Comparison of ENCODE assay signal across 8 mouse cellular contexts in genomic region chr6:53698128-53698749, GRCm38 (mm10).
A peak's percentile ranks its signal among the peaks of the same experiment; 100 is the strongest.
DNase-seq lines count a peak whose midpoint lies in the region; ATAC-seq and TF ChIP-seq lines count a peak whose summit lies in the region.

No protein-coding gene starts in this region.

- H3K27ac ChIP-seq in heart, embryonic 13.5 days (replicated peaks), result no peak overlapping the region
- no peak overlapping the region for H3K27ac ChIP-seq in forebrain, embryonic 16.5 days (ENCODE audit: low read length)
- H3K27ac ChIP-seq in midbrain, embryonic 16.5 days (ENCODE audit: low read length), result peak overlapping the region; percentile 42; the same call in 1 of the 2 replicates
- no peak overlapping the region for H3K27ac ChIP-seq in cerebellum, adult 2 months (ENCODE audit: insufficient read depth, low read length)

- peaks cover 39% of the 10 kb centered on the region for H3K36me3 ChIP-seq in heart, embryonic 13.5 days
- H3K36me3 ChIP-seq in forebrain, embryonic 16.5 days (ENCODE audit: control insufficient read depth, insufficient read depth), result no peaks in the 10 kb centered on the region
- H3K36me3 ChIP-seq in midbrain, embryonic 16.5 days (ENCODE audit: control insufficient read depth, insufficient read depth, low read length), result no peaks in the 10 kb centered on the region

- ATAC-seq in heart, embryonic 13.5 days (ENCODE audit: extremely low read depth, insufficient number of reproducible peaks, low FRiP score, low TSS enrichment), result no peak
- ATAC-seq in forebrain, embryonic 16.5 days, result peak; percentile 83
- ATAC-seq in midbrain, embryonic 16.5 days, result peak; percentile 91

- TF ChIP-seq CTCF in cerebellum, adult 2 months (IDR thresholded peaks at IDR 0.05; ENCODE audit: borderline replicate concordance, insufficient read depth, low read depth, low read length), result no peak

- H3K9ac ChIP-seq in heart, embryonic 13.5 days, result no peak overlapping the region
- H3K9ac ChIP-seq in forebrain, embryonic 16.5 days (replicated peaks; ENCODE audit: low read depth, low read length), result no peak overlapping the region
- no peak overlapping the region for H3K9ac ChIP-seq in midbrain, embryonic 16.5 days (ENCODE audit: low read depth, low read length)

- TF ChIP-seq POLR2A in cerebellum, adult 2 months (IDR thresholded peaks at IDR 0.05; ENCODE audit: borderline replicate concordance, insufficient read depth, low read length), result no peak

- H3K27me3 ChIP-seq in heart, embryonic 13.5 days (replicated peaks), result no peaks in the 10 kb centered on the region
- no peaks in the 10 kb centered on the region for H3K27me3 ChIP-seq in forebrain, embryonic 16.5 days (replicated peaks; ENCODE audit: control insufficient read depth, insufficient read depth, low read length)
- H3K27me3 ChIP-seq in midbrain, embryonic 16.5 days (ENCODE audit: control insufficient read depth, insufficient read depth, low read depth, low read length), result no peaks in the 10 kb centered on the region
- H3K27me3 ChIP-seq in cerebellum, adult 2 months (ENCODE audit: control insufficient read depth, insufficient read depth, low read length), result no peaks in the 10 kb centered on the region

- 0 out of 2 replicates have a peak, but pooled peaks cover 9% of the 10 kb centered on the region for H3K4me1 ChIP-seq in heart, embryonic 13.5 days
- peaks cover 28% of the 10 kb centered on the region for H3K4me1 ChIP-seq in forebrain, embryonic 16.5 days (replicated peaks; ENCODE audit: control insufficient read depth, insufficient read depth, low read length)
- H3K4me1 ChIP-seq in midbrain, embryonic 16.5 days (ENCODE audit: control insufficient read depth, insufficient read depth, low read length), result peaks cover 8% of the 10 kb centered on the region
- H3K4me1 ChIP-seq in cerebellum, adult 2 months (ENCODE audit: control insufficient read depth, insufficient read depth, low read length), result peaks cover 4% of the 10 kb centered on the region; the same call in 1 of the 2 replicates

- 27% methylated on average over 15 of the region's 15 CpGs for WGBS in heart, embryonic 13.5 days
- WGBS in forebrain, embryonic 16.5 days, result 9% methylated on average over 15 of the region's 15 CpGs
- 3% methylated on average over 15 of the region's 15 CpGs for WGBS in midbrain, embryonic 16.5 days
- WGBS in cerebellum, adult 2 months, result 70% methylated on average over 15 of the region's 15 CpGs

- H3K4me2 ChIP-seq in heart, embryonic 13.5 days, result peak overlapping the region; percentile 22
- H3K4me2 ChIP-seq in forebrain, embryonic 16.5 days (ENCODE audit: low read length), result peak overlapping the region; percentile 29
- peak overlapping the region; percentile 46 for H3K4me2 ChIP-seq in midbrain, embryonic 16.5 days (ENCODE audit: low read length)

- H3K4me3 ChIP-seq in heart, embryonic 13.5 days, result no peak overlapping the region
- H3K4me3 ChIP-seq in forebrain, embryonic 16.5 days (replicated peaks; ENCODE audit: low read length), result no peak overlapping the region
- peak overlapping the region; percentile 22 for H3K4me3 ChIP-seq in midbrain, embryonic 16.5 days (ENCODE audit: low read depth, low read length)
- H3K4me3 ChIP-seq in cerebellum, adult 2 months (replicated peaks; ENCODE audit: insufficient read depth, low read depth, low read length), result no peak overlapping the region

- no peak for DNase-seq in heart, adult 8-10 months (ENCODE audit: low spot score)
- DNase-seq in brain, adult 2 months (ENCODE audit: low read depth, low spot score), result peak; percentile 13
- no peak for DNase-seq in cerebellum, adult 2 months
- DNase-seq in right cerebral cortex, adult 18-20 months, result no peak
- no peak for DNase-seq in gastrocnemius, adult 8-10 months (ENCODE audit: low spot score in 2 of 2)

- H3K9me3 ChIP-seq in heart, embryonic 13.5 days, result no peaks in the 10 kb centered on the region
- H3K9me3 ChIP-seq in forebrain, embryonic 16.5 days (ENCODE audit: control insufficient read depth, low read length), result no peaks in the 10 kb centered on the region
- no peaks in the 10 kb centered on the region for H3K9me3 ChIP-seq in midbrain, embryonic 16.5 days (replicated peaks; ENCODE audit: control insufficient read depth, low read length, poor library complexity, severe bottlenecking)
